Comparison of ENCODE assay signal across 9 mouse cellular contexts in the genomic region with DNA sequence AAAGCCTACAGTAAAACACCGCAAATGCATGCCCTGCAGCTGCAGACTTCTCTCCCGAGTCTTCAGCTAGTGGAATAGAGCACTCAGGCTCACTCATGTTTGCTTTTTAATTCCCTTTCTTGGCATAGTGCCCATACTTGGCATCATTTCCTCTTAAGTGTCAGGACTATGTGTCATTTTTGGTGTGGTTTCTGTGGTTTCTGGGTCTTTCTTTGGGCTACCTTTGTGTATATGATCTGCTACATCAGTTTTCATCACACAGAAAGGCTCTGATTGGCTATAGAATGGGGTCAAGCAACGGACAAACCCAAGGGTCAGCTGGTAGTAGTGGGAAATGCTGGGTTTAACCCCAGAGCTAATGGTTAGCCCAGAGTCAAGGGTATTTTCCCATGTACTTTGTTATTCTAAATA.
DNase-seq lines count a peak whose midpoint lies in the region; ATAC-seq and TF ChIP-seq lines count a peak whose summit lies in the region.
"Had no signal": no experiment of that assay in that cellular context is flagged by ENCODE, and none has a peak within 500 bp of the region (broad histone marks: within the 10 kb centered on the region; RNA-seq: fewer than 3 reads in every experiment).

No protein-coding gene starts in this region.

- TF ChIP-seq CTCF in CH12.LX (conservative IDR thresholded peaks at IDR 0.05 in 1 of 2, IDR thresholded peaks at IDR 0.05 in 1 of 2; ENCODE audit: low read depth in 2 of 2, low read length in 2 of 2), result no peak
- no peak for TF ChIP-seq CTCF in Patski (IDR thresholded peaks at IDR 0.05)

- no peak overlapping the region for H3K4me3 ChIP-seq in kidney, embryonic 14.5 days (ENCODE audit: low read length)
- H3K4me3 ChIP-seq in CH12.LX (replicated peaks in 1 of 3; ENCODE audit: low read depth in 2 of 3, low read length in 2 of 3, poor library complexity in 1 of 3), result no peak overlapping the region
- H3K4me3 ChIP-seq: left cerebral cortex, adult 2 months had no signal

- CTCF ChIA-PET in Patski (lab: Charles Lee), result no interaction called here

- in situ Hi-C loops in CH12.LX (cut with MboI; ENCODE audit: low pct_ligation_motif_present, low pct_unique_long_range_greater_than_20kb, low sequenced_read_pairs) (no loop called here), Patski (cut with MboI; ENCODE audit: low pct_unique_long_range_greater_than_20kb) (no loop called here)

- no peaks in the 10 kb centered on the region for H3K9me3 ChIP-seq in kidney, embryonic 14.5 days (ENCODE audit: control insufficient read depth, low read length)
- no peaks in the 10 kb centered on the region for H3K9me3 ChIP-seq in CH12.LX (replicated peaks; ENCODE audit: low read length)

- no peak for TF ChIP-seq RAD21 in CH12.LX (IDR thresholded peaks at IDR 0.05; ENCODE audit: low read depth, low read length)

- H3K27me3 ChIP-seq in kidney, embryonic 14.5 days (ENCODE audit: control insufficient read depth, insufficient read depth, low read length), result no peaks in the 10 kb centered on the region
- H3K27me3 ChIP-seq in CH12.LX (replicated peaks), result no peaks in the 10 kb centered on the region
- no peaks in the 10 kb centered on the region for H3K27me3 ChIP-seq in Patski

- H3K9ac ChIP-seq in kidney, embryonic 14.5 days (ENCODE audit: low read depth, low read length), result no peak overlapping the region
- H3K9ac ChIP-seq in CH12.LX (ENCODE audit: insufficient read depth, low read depth), result no peak overlapping the region

- H3K27ac ChIP-seq in kidney, embryonic 14.5 days (ENCODE audit: low read depth, low read length), result no peak overlapping the region
- no peak overlapping the region for H3K27ac ChIP-seq in CH12.LX (ENCODE audit: insufficient read depth, low read depth)
- H3K27ac ChIP-seq: left cerebral cortex, adult 2 months had no signal

- no peaks in the 10 kb centered on the region for H3K36me3 ChIP-seq in kidney, embryonic 14.5 days (ENCODE audit: control insufficient read depth, insufficient read depth, low read length)
- peaks cover 3 to 41% of the 10 kb centered on the region in 2 experiments for H3K36me3 ChIP-seq in CH12.LX (replicated peaks in 1 of 2; ENCODE audit: control insufficient read depth in 1 of 2, insufficient read depth in 1 of 2, low read length in 1 of 2)

- TF ChIP-seq POLR2A in CH12.LX (IDR thresholded peaks at IDR 0.05; ENCODE audit: low read depth, low read length), result no peak

- POLR2A ChIA-PET in Patski (lab: Charles Lee), result interaction anchor here (0.5 kb wide), 1 partner anchor 11 kb away, joined by 9 read pairs; no protein-coding TSS in a partner anchor

- 68% methylated on average over 3 of the region's 3 CpGs for WGBS in kidney, embryonic 14.5 days

- TF ChIP-seq EP300 in CH12.LX (IDR thresholded peaks at IDR 0.05; ENCODE audit: low read length), result peak; percentile 53

- dilution Hi-C loops in CH12.LX (cut with MboI; ENCODE audit: extremely low pct_ligation_motif_present, extremely low pct_unique_long_range_greater_than_20kb, low sequenced_read_pairs), result no loop called here

- H3K4me2 ChIP-seq in kidney, embryonic 14.5 days (replicated peaks; ENCODE audit: low read depth, low read length), result no peak overlapping the region
- peak overlapping the region; percentile 62; the same call in 1 of the 2 replicates for H3K4me2 ChIP-seq in CH12.LX (ENCODE audit: insufficient read depth, low read depth, poor library complexity, severe bottlenecking)

- H3K79me2 ChIP-seq in CH12.LX (replicated peaks; ENCODE audit: control insufficient read depth, extremely low read depth, insufficient read depth, poor library complexity, severe bottlenecking), result no peaks in the 10 kb centered on the region

- H3K4me1 ChIP-seq in kidney, embryonic 14.5 days (ENCODE audit: control insufficient read depth, insufficient read depth, low read length), result no peaks in the 10 kb centered on the region
- H3K4me1 ChIP-seq in CH12.LX (ENCODE audit: control insufficient read depth in 1 of 2, insufficient read depth in 2 of 2), result peaks cover 7 to 22% of the 10 kb centered on the region in 2 experiments

- no peak for ATAC-seq in kidney, embryonic 14.5 days (ENCODE audit: low FRiP score, low TSS enrichment)
- peak; percentile 64 for ATAC-seq in Patski

- DNase-seq in kidney, postnatal 14 days, result peak; percentile 25
- DNase-seq in CH12.LX (ENCODE audit: extremely low read depth), result peak; percentile 49
- peak; percentile 92 for DNase-seq in Patski (ENCODE audit: low read depth, low spot score)
- peak; percentile 31 for DNase-seq in lung, postnatal 14 days
- no peak for DNase-seq in gastrocnemius, postnatal 10 days
- DNase-seq in kidney, adult 18-20 months, result no peak
- DNase-seq: kidney, adult 11 months had no signal

TF ChIP-seq in CH12.LX, 34 proteins besides CTCF, POLR2A, EP300 and RAD21:
- TF ChIP-seq TCF12 (IDR thresholded peaks at IDR 0.05; ENCODE audit: low read depth, low read length) (peak; percentile 31; the same call in 1 of the 2 replicates), SIN3A (IDR thresholded peaks at IDR 0.05; ENCODE audit: low read length) (no peak; the same call in 1 of the 2 replicates), ZNF384 (IDR thresholded peaks at IDR 0.05; ENCODE audit: low read depth, low read length) (no peak), CHD2 (IDR thresholded peaks at IDR 0.05; ENCODE audit: low read length) (peak; percentile 40; the same call in 1 of the 2 replicates), BHLHE40 (IDR thresholded peaks at IDR 0.05; ENCODE audit: low read depth, low read length) (peak; percentile 49), ELF1 (IDR thresholded peaks at IDR 0.05; ENCODE audit: low read depth, low read length) (0 out of 2 replicates have a peak, but pooled peaks have one; percentile 6), RCOR1 (conservative IDR thresholded peaks at IDR 0.05; ENCODE audit: low read depth, low read length) (peak; percentile 68; the same call in 1 of the 2 replicates), MEF2A (IDR thresholded peaks at IDR 0.05; ENCODE audit: borderline replicate concordance, low read depth, low read length) (peak; percentile 50), ZMIZ1 (IDR thresholded peaks at IDR 0.05; ENCODE audit: low read depth, low read length) (0 out of 2 replicates have a peak, but pooled peaks have one; percentile 26), POLR2AphosphoS2 (IDR thresholded peaks at IDR 0.05; ENCODE audit: low read depth, low read length) (no peak), IRF4 (IDR thresholded peaks at IDR 0.05; ENCODE audit: low read depth, low read length) (peak; percentile 75), MAZ (IDR thresholded peaks at IDR 0.05; ENCODE audit: low read depth, low read length) (peak; percentile 52; the same call in 1 of the 2 replicates), ETS1 (conservative IDR thresholded peaks at IDR 0.05; ENCODE audit: low read depth, low read length) (peak; percentile 76)

Comparison
In these comparisons a context has a peak if more than half of its experiments do, and no peak if none do; other contexts are left out.
1. DNase-seq: peak in kidney, postnatal 14 days (single experiment), CH12.LX (single experiment), Patski (single experiment) and lung, postnatal 14 days (single experiment); none in gastrocnemius, postnatal 10 days (single experiment) and kidney, adult 18-20 months (single experiment).